Mouse (Mus musculus): Measurements from ENCODE around the gene Cdyl. TPM values are rescaled to one million over a fixed set of nuclear protein-coding genes. Genes with fewer than 3 reads are reported as not detected.

The Cdyl gene
- polyA plus RNA-seq, 2 experiments, result 7.9 to 10.4 TPM

DNA sequence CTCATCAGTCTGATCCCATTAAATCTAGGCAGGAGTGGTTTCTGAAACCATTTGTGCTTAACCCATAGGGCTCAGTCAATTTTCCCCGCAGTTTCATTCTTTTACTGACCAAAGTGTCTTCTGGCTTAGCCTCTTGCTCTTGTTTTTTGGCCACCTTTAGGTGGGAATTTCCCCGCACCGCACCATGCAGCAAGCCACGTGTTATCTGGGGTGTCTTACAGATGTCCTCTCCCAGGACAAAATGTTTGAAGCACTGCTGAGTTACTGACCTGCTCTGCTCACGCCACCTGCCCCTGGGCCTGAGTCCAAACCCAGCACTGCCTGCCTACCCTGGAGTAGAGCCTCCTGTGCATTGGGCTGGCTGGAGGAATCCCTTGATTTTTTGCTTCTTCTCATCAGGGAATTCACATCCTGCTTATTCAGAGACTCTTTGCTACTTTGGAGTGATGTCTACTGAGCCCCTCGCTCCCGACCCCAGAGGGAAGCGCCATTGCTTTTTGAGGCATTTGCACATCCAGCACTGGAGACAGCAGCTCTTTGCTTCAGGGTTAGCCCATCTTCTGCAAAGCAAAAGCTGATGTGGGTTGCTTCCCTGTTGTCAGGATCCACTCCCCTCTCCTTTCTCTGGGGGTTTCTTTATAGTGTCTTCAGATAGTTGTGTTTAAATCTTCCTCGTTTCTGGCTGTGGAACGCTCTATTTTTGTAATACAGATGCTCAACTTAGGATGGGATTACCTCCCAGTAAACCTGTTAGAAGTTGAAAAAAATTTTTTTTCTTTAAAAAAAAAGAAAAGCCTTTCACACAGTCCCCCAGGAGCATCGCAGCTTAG, 151.9 kb downstream of the Cdyl start:
- Histone ChIP-seq H3K27me3 (ENCODE audit: control insufficient read depth, insufficient read depth, low read length) (no peaks in the 10 kb centered on the region), H3K36me3 (replicated peaks; ENCODE audit: control insufficient read depth, insufficient read depth, low read depth) (peaks cover 6% of the 10 kb centered on the region), H3K4me3 (ENCODE audit: insufficient read depth in 1 of 2, low read depth in 2 of 2, low read length in 2 of 2) (no peak overlapping the region), H3K4me1 (replicated peaks; ENCODE audit: control insufficient read depth in 2 of 2, insufficient read depth in 2 of 2, low read length in 1 of 2) (peaks cover 35 to 48% of the 10 kb centered on the region in 2 experiments), H3K27ac (no peak overlapping the region), H3K4me2 (ENCODE audit: low read depth) (no peak overlapping the region), H3K9me3 (ENCODE audit: control insufficient read depth, low read length) (no peaks in the 10 kb centered on the region), H3K9ac (replicated peaks) (no peak overlapping the region)
- no peak for DNase-seq (ENCODE audit: low read depth in 3 of 3, low spot score in 3 of 3)
- ATAC-seq (ENCODE audit: insufficient read depth), result no peak
- WGBS (ENCODE audit: insufficient replicate concordance), result 79% methylated on average over 11 of the region's 11 CpGs
- TF ChIP-seq EP300 (IDR thresholded peaks at IDR 0.05; ENCODE audit: low read depth) (no peak), CTCF (IDR thresholded peaks at IDR 0.05; ENCODE audit: low read depth) (no peak)

DNA sequence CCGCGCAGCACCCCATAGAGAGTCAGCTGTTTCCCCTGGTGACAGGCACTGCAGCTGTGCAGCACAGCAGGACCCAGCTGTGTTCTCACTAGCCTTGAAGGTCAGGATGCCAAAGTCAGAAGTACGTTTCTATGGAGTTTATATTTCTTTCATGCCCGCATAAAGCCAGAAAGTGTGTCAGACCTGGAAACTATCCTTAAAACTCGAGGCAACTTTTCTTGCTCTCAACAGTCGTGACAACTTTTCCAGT, 152.5 kb downstream of the Cdyl start:
- Histone ChIP-seq H3K4me1 (replicated peaks; ENCODE audit: control insufficient read depth in 2 of 2, insufficient read depth in 2 of 2, low read length in 1 of 2) (peaks cover 31 to 43% of the 10 kb centered on the region in 2 experiments), H3K36me3 (replicated peaks; ENCODE audit: control insufficient read depth, insufficient read depth, low read depth) (peaks cover 12% of the 10 kb centered on the region), H3K9ac (replicated peaks) (no peak overlapping the region), H3K4me3 (ENCODE audit: insufficient read depth in 1 of 2, low read depth in 2 of 2, low read length in 2 of 2) (no peak overlapping the region), H3K27ac (no peak overlapping the region), H3K27me3 (ENCODE audit: control insufficient read depth, insufficient read depth, low read length) (no peaks in the 10 kb centered on the region), H3K9me3 (ENCODE audit: control insufficient read depth, low read length) (no peaks in the 10 kb centered on the region), H3K4me2 (ENCODE audit: low read depth) (no peak overlapping the region)
- 75% methylated on average over 6 of the region's 6 CpGs for WGBS (ENCODE audit: insufficient replicate concordance)
- ATAC-seq (ENCODE audit: insufficient read depth) (no peak), DNase-seq (ENCODE audit: low read depth in 3 of 3, low spot score in 3 of 3) (no peak)
- TF ChIP-seq CTCF (IDR thresholded peaks at IDR 0.05; ENCODE audit: low read depth) (no peak), EP300 (IDR thresholded peaks at IDR 0.05; ENCODE audit: low read depth) (no peak)

DNA sequence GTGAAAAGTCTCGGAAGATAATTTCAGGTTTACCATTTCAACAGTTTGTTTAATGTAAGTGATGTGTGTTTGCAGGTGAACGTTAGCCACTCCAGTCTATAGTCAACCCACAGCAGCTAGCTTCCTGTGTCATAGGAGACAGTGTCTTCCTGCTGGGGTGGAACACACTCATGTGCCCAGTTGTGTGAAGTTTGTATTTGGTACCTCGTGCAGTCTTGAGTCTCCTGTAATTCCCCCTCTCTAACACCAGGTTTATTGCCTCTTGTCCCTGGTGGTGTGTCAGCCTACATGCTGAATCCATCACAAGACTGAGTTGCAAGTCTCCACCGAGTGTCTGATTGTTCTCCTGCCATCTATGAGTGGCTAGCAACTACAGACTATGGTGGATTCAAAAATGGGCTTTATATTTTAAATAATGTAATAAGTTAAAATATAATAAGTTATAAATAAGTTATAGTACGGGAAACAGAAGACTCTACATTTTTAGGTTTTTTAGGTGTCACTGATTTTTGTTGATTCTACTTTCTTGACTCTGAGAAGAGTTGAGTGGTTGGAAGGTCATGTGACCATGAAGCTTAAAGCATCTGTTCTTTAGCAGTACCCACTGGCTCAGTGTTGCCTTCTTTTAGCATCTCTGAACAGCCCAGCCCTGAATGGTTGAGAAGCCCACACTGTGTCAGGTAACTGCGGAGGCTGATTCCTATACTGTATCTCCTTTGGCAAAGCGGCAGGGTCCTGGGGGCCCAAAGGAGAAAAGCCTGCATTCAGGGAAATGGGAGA, 153.9 kb downstream of the Cdyl start:
- Histone ChIP-seq H3K9ac (replicated peaks) (no peak overlapping the region), H3K27ac (no peak overlapping the region), H3K36me3 (replicated peaks; ENCODE audit: control insufficient read depth, insufficient read depth, low read depth) (peaks cover 23% of the 10 kb centered on the region), H3K9me3 (ENCODE audit: control insufficient read depth, low read length) (no peaks in the 10 kb centered on the region), H3K27me3 (ENCODE audit: control insufficient read depth, insufficient read depth, low read length) (no peaks in the 10 kb centered on the region), H3K4me1 (replicated peaks; ENCODE audit: control insufficient read depth in 2 of 2, insufficient read depth in 2 of 2, low read length in 1 of 2) (peaks cover 19 to 30% of the 10 kb centered on the region in 2 experiments), H3K4me3 (ENCODE audit: insufficient read depth in 1 of 2, low read depth in 2 of 2, low read length in 2 of 2) (no peak overlapping the region), H3K4me2 (ENCODE audit: low read depth) (no peak overlapping the region)
- no peak for DNase-seq (ENCODE audit: low read depth in 3 of 3, low spot score in 3 of 3)
- TF ChIP-seq EP300 (IDR thresholded peaks at IDR 0.05; ENCODE audit: low read depth), result no peak
- TF ChIP-seq CTCF (IDR thresholded peaks at IDR 0.05; ENCODE audit: low read depth), result 0 out of 2 replicates have a peak, but pooled peaks have one; percentile 7
- ATAC-seq (ENCODE audit: insufficient read depth), result no peak
- WGBS (ENCODE audit: insufficient replicate concordance), result 80% methylated on average over 7 of the region's 7 CpGs

DNA sequence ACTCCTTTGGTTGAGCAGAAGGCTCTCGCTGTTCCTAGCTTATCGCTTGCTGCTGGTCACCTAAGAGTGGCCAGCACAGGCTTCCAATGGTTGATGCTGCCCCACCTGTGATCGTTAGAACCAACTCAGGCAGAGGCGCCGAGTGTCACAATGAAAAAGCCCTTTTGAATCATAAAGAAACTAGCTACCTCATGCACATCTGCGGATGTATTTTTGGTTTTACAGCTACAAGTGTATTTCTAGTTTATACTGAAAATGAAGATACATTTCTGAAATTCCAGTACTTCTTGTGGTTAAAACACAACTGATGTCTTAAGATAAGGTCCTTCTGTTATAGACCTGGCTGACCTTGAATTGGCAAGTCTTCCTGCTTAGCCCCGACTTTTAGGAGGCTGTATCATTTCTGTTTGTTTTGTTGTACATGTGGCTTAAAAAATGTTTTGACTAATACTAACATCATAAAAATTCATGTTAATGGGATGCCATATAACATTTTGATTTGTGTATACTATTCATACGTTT, 155.6 kb downstream of the Cdyl start:
- Histone ChIP-seq H3K4me1 (replicated peaks; ENCODE audit: control insufficient read depth in 2 of 2, insufficient read depth in 2 of 2, low read length in 1 of 2) (peaks cover 2 to 13% of the 10 kb centered on the region in 2 experiments), H3K4me2 (ENCODE audit: low read depth) (no peak overlapping the region), H3K27ac (no peak overlapping the region), H3K36me3 (replicated peaks; ENCODE audit: control insufficient read depth, insufficient read depth, low read depth) (peaks cover 29% of the 10 kb centered on the region), H3K9me3 (ENCODE audit: control insufficient read depth, low read length) (no peaks in the 10 kb centered on the region), H3K4me3 (ENCODE audit: insufficient read depth in 1 of 2, low read depth in 2 of 2, low read length in 2 of 2) (no peak overlapping the region), H3K27me3 (ENCODE audit: control insufficient read depth, insufficient read depth, low read length) (no peaks in the 10 kb centered on the region), H3K9ac (replicated peaks) (no peak overlapping the region)
- TF ChIP-seq EP300 (IDR thresholded peaks at IDR 0.05; ENCODE audit: low read depth), result no peak
- no peak for TF ChIP-seq CTCF (IDR thresholded peaks at IDR 0.05; ENCODE audit: low read depth)
- WGBS (ENCODE audit: insufficient replicate concordance), result 68% methylated on average over 8 of the region's 8 CpGs
- ATAC-seq (ENCODE audit: insufficient read depth), result no peak
- no peak for DNase-seq (ENCODE audit: low read depth in 3 of 3, low spot score in 3 of 3)

DNA sequence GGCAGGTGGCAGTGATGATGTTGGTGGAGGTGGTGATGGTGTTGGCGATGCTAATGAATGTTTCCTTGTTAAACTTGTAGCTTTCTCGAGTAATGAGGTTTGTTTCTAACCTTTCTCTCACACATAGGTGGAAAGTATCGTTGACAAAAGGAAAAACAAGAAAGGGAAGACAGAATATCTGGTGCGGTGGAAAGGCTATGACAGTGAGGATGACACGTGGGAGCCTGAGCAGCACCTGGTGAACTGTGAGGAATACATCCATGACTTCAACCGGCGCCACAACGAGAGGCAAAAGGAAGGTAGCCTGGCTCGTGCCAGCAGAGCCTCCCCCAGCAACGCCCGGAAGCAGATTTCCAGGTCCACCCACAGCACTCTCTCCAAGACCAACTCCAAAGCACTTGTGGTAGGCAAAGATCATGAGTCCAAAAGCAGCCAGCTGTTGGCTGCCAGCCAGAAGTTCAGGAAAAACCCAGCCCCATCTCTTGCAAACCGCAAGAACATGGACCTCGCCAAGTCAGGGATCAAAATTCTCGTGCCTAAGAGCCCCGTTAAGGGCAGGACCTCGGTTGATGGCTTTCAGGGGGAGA, 156.2 kb downstream of the Cdyl start:
- no peak overlapping the region for H3K9ac ChIP-seq (replicated peaks)
- H3K27me3 ChIP-seq (ENCODE audit: control insufficient read depth, insufficient read depth, low read length), result no peaks in the 10 kb centered on the region
- TF ChIP-seq EP300 (IDR thresholded peaks at IDR 0.05; ENCODE audit: low read depth) (no peak), CTCF (IDR thresholded peaks at IDR 0.05; ENCODE audit: low read depth) (no peak)
- WGBS (ENCODE audit: insufficient replicate concordance), result 88% methylated on average over 16 of the region's 16 CpGs
- peaks cover 32% of the 10 kb centered on the region for H3K36me3 ChIP-seq (replicated peaks; ENCODE audit: control insufficient read depth, insufficient read depth, low read depth)
- peaks cover 0 to 8% of the 10 kb centered on the region in 2 experiments; a peak in 2 of 4 replicates for H3K4me1 ChIP-seq (replicated peaks; ENCODE audit: control insufficient read depth in 2 of 2, insufficient read depth in 2 of 2, low read length in 1 of 2)
- ATAC-seq (ENCODE audit: insufficient read depth) (no peak), DNase-seq (ENCODE audit: low read depth in 3 of 3, low spot score in 3 of 3) (no peak)
- H3K4me3 ChIP-seq (ENCODE audit: insufficient read depth in 1 of 2, low read depth in 2 of 2, low read length in 2 of 2), result no peak overlapping the region
- H3K9me3 ChIP-seq (ENCODE audit: control insufficient read depth, low read length), result no peaks in the 10 kb centered on the region
- no peak overlapping the region for H3K27ac ChIP-seq
- no peak overlapping the region for H3K4me2 ChIP-seq (ENCODE audit: low read depth)
